Mouse (Mus musculus): ENCODE results near the gene Castor1. TPM values are rescaled to one million over a fixed set of nuclear protein-coding genes. Genes with fewer than 3 reads are reported as not detected.

Gene Castor1
- total RNA-seq, 2 experiments from 2014 or later = 5.3 to 5.8 TPM

DNA sequence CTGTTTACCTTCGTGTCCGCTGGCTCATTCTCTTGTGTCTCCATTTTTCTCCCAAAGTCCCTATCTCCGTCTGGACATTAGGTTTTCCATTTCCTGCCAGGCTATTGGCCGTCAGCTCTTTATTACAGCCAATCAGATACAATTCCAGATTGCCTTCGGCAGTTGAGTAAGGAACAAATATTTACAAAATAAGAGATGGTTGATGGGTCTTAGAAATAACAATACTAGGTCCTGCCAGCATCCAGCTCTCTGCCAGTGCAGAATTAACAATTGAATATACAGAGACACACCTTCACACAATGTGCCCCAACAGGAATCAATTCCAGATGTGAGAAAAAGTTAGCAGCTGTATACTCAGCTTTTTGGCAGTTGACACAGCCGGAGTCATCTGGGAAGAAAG is 28.1 kb downstream of the Castor1 start:
- Histone ChIP-seq H3K27ac (no peak overlapping the region), H3K4me3 (no peak overlapping the region)
- no peak for TF ChIP-seq CTCF (conservative IDR thresholded peaks at IDR 0.05)

DNA sequence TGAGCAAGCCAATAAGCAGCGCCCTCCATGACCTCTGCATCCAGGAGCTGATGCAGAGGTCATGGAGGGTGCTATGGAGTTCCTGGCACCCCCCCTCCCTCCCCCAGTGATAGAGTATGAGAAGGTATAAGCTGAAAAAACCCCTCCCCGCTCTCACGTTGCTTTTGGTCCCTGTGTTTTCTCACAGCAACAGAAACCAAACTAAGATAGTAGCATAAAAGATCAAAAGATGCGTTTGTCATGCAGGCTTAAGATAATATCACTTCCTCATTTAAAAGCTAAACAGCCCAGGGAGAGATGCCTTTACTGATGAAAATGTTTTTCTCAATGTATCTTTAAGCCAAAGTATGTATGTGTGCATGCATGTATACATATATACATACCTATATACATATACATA is 28.6 kb downstream of the Castor1 start:
- Histone ChIP-seq H3K27ac (no peak overlapping the region), H3K4me3 (no peak overlapping the region)
- no peak for TF ChIP-seq CTCF (conservative IDR thresholded peaks at IDR 0.05)
- no peak for DNase-seq (ENCODE audit: low spot score in 2 of 2)

More for the DNA sequence above, 28.1 kb downstream of the Castor1 start:
- DNase-seq (ENCODE audit: low spot score in 2 of 2) = no peak

DNA sequence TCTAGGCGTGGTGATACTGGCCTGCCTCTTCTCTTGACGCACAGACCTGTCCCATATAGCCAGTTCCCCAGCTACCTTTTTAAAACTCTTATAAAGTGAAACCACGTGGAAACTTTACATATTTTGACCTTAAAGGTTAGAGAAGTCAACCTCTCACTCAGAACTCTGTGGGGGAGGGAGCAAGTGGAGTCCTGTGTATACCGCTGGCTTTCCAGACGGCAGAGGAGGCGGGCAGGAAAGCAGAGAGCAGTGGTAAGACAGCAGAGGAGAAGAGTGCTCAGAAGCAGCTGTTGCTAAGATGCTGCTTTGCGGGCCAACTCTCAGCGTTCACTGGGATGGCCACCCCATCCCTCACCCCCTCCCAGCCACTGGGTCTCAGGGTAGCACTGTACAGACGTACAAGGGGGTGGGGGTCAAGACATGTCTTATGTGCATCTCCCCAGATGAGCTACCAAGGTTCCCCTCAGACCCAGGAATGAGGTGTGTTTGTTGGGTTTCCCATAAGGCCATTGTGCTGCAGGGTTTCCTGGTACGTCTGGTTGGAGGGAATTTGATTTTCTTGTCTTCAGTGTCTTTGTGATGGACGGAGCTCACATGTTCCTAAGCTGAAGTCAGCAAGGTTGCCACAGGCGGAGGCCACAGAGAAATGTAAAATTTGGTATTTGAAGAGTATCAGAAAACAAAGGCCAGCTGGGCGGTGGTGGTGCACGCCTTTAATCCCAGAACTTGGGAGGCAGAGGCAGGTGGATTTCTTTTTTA is 29.4 kb downstream of the Castor1 start:
- Histone ChIP-seq H3K27ac (no peak overlapping the region), H3K4me3 (no peak overlapping the region)
- no peak for TF ChIP-seq CTCF (conservative IDR thresholded peaks at IDR 0.05)
- DNase-seq (ENCODE audit: low spot score in 2 of 2) = no peak

DNA sequence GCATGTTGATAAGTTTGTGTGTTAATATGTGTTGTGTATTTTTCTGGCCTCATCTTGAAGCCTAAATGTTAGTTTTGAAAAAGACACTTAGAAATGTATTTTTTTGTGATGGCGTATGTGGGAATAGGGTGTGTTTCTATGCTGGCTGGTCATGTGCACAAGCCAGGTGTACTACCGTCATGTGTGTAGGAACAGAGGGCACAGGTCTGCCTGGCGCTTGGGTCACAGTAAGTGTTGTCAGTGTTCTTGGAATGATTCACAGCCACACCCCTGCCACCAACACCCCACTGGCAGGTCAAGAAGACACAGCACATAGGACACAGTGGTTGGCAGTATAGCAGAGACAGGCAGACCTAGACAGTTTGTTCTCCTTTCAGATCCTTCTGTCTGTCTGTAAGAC is 31.1 kb downstream of the Castor1 start:
- no peak for DNase-seq (ENCODE audit: low spot score in 2 of 2)
- TF ChIP-seq CTCF (conservative IDR thresholded peaks at IDR 0.05) = no peak
- no peak overlapping the region for H3K27ac ChIP-seq
- no peak overlapping the region for H3K4me3 ChIP-seq

DNA sequence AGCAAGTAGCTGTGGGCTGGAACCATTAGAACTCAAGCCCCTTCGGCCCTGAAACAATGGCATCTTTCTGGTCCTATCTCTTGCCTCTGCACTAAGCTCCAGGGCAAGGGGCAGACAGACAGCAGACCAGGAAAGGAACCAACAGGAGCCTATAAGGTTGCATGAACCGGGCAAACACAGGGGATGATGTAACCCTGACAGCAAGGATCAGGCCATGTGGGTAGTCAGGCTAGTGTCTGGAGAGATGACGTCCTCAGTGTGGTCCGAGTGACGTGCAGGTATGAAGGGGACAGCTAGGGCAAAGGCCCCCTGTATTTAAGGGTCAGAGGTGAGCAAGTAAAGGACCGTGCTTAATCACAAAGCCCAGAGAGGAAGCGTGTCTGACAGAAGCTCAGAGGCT is 32.3 kb downstream of the Castor1 start:
- no peak for DNase-seq (ENCODE audit: low spot score in 2 of 2)
- H3K4me3 ChIP-seq = no peak overlapping the region
- TF ChIP-seq CTCF (conservative IDR thresholded peaks at IDR 0.05) = no peak
- H3K27ac ChIP-seq = no peak overlapping the region

DNA sequence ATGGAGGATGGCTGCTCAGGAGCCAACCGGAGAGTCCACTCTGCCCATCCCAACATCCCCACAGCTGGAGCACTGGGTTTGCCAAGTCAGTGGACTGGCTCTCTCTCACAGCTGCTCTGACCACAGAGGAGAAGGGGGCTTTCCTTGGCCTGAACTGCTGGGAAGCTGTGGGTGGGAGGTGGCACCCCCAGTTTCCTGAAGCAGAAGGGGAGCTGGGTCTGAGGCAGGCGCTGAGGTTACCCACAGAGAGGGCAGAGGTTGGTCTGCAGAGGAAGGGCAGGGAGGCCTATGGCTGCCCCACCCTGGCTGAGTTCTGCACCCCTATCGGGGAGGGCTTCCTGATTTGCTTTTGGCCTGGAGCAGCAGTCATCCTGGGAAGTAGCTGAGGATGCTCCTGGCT is 33.4 kb downstream of the Castor1 start:
- H3K4me3 ChIP-seq = no peak overlapping the region
- DNase-seq (ENCODE audit: low spot score in 2 of 2) = no peak
- no peak for TF ChIP-seq CTCF (conservative IDR thresholded peaks at IDR 0.05)
- H3K27ac ChIP-seq = no peak overlapping the region

DNA sequence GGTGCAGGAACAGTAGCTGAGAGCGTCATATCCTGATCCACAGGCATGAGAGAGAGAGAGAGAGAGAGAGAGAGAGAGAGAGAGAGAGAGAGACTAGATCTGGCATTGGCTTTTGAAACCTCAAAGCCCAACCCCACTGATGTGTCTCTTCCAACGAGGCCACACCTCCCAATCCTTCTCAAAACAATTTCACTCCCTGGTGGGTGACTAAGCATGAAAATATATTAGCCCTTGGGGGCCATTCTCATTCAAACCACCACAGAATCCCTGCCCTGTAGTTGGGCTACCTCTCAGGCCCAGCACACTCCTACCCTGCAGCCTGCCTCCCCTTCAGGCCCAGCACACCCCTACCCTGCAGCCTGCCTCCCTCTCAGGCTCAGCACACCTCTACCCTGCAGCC is 34.9 kb downstream of the Castor1 start:
- no peak for TF ChIP-seq CTCF (conservative IDR thresholded peaks at IDR 0.05)
- DNase-seq (ENCODE audit: low spot score in 2 of 2) = no peak
- Histone ChIP-seq H3K4me3 (no peak overlapping the region), H3K27ac (no peak overlapping the region)

DNA sequence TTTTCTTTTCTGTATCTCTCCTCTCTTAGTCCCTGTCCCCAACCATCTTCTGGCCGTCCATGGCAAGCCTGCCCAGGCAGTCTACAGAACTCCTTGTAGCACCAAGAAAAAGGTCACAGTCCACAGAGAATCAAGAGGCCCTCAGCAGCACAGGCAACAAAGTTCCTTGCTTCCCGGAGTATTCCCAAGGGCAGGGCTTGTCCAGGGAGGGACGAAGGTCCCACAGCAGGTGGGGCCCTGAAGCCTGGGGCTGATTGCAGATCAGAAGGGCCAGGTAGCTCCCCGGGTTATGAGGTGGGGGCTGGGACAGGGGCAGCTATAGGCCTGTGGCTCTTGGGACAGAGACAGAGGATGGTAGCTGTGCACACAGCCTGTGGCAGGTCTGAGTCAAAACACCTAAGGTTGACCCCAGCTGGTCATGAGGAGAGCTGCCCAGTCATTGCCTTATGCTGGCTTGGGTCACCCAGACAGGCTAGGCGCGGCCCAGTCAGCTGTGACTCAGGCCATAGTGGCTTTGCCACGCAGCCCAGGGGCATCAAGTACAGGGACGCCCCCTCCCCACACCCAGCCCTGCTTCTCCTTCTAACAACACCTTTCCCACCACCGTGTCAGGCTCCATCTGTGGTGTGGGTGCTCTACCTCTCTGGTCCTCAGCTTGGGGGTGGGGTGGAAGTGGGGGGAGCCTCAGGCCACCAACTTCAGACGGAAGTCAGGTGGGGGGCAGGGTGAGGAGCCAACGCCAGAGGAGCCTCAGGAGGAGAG is 39.0 kb downstream of the Castor1 start, which contains the start of gene Lif:
Gene Lif (plus strand): TSS at position 712 of the 762 bp plus-strand sequence.
- DNase-seq (ENCODE audit: low spot score in 2 of 2) = no peak
- Histone ChIP-seq H3K4me3 (no peak within 1 kb of the TSS), H3K27ac (no peak within 1 kb of the TSS)
- no peak for TF ChIP-seq CTCF (conservative IDR thresholded peaks at IDR 0.05)

DNA sequence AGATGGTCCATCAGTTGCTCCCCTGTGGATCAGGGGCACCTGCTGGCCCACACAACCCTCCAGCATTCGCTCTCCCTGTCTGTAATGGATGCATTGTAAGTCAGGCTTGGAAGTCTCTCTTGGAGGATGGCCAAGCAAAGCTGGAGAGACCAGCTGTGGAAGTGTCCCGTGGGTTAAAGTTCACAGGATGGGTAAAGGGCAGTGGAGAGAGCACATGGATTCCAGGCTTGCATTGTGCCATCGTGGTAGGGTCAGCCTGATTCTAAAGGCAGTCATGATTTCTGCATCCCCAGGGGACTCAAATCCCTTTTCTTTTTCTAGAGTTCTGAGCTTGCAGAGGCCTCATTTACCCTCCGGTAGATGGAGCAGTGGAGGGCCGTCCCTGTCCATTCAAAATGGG is 39.7 kb downstream of the Castor1 start:
- DNase-seq (ENCODE audit: low spot score in 2 of 2) = no peak
- Histone ChIP-seq H3K27ac (no peak overlapping the region), H3K4me3 (no peak overlapping the region)
- TF ChIP-seq CTCF (conservative IDR thresholded peaks at IDR 0.05) = no peak

DNA sequence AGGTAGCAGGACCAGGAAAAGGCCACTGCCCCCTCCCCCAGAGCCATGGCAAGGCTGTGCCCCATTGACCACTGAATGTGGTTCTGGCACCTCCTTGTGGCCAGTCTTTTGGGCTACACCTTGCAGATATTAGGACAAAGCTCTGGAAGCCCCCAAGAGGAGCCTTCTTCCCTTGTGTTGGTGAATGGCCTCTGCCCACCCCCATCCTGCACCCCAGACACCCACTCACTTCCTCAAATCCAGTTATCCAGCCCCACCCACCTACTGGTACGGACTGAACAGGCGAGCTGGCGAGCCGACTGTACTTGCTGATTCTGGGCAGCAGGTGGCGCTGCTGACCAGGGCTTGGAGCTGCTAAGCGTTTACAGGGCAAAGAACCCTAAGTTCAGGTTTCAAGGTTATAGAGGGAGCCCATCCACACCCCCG is 40.6 kb downstream of the Castor1 start:
- DNase-seq (ENCODE audit: low spot score in 2 of 2) = peak; percentile 57 to 87
- Histone ChIP-seq H3K4me3 (peak overlapping the region; percentile 42; the same call in 1 of the 2 replicates), H3K27ac (no peak overlapping the region)
- TF ChIP-seq CTCF (conservative IDR thresholded peaks at IDR 0.05) = peak; percentile 95; the same call in 1 of the 2 replicates

DNA sequence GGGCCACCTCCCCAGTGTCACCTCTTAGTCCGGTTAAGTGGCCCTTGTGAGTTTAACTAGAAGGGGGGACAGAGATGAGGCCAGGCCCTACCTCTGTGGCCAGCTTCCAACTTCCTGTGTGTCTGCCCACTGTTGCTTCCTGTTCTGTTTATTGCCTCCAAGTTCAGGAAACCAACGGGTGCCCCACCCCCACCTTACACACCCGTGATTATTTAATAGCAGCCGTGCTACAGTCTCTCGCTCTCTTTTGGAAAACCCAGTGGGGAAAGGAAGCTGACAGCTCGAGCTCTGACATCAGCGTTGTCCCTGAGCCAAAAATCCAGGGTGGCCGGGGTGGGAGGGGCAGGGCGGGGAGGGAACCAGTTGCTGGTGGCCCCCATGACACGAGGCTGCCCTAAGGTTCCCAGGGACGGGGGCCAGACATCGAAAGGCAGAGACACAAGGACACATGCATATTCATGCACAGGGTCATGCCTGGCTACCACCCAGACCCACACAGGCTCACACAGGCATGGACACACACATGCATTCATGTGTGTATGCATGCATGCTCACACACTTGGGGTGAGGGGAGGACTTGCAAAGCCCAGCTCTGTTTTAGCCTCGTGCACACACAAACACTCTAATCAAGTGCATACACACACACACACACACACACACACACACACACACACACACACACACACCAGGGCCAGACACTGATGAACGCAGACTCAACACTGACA is 42.6 kb downstream of the Castor1 start:
- peak; percentile 10 to 36 for DNase-seq (ENCODE audit: low spot score in 2 of 2)
- Histone ChIP-seq H3K4me3 (no peak overlapping the region; the same call in 1 of the 2 replicates), H3K27ac (no peak overlapping the region)
- no peak for TF ChIP-seq CTCF (conservative IDR thresholded peaks at IDR 0.05)

DNA sequence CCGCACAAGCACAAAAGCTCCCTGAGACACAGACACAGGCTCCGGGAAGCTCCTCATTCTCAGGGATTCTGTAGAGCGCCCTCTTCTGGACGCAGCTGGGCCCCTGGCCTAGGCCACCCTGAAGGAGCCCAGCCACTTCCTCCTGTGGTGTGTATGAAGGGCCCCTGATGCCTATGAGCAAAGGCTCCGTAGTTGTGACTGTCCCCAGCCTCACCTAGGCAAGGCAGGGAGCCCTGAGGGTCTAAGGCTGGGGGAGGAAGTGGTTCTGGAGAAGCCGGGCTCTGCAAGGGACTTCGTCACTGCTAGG is 43.1 kb downstream of the Castor1 start:
- H3K4me3 ChIP-seq = no peak overlapping the region
- peak overlapping the region; percentile 19; the same call in 1 of the 2 replicates for H3K27ac ChIP-seq
- peak; percentile 16 to 50 for DNase-seq (ENCODE audit: low spot score in 2 of 2)
- TF ChIP-seq CTCF (conservative IDR thresholded peaks at IDR 0.05) = peak; percentile 73

DNA sequence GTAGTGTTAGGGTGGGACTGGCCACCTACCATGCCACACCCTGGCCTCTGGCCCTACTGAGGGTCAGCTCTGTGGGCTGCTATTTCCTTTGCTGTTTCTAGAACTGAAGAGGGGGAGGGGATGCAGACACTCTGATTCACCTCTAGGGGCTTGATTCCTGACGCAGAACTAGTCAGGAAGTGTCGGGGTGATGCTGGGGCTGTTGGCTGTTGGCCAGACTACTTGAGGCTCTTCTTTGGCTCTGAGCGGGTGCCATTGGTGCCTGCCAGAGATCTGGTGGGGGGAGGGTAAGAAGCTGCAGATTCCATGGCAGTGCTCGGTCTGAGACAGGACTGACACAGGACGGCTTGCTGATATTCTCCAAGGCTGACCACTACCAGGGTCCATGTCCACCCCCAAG is 43.9 kb downstream of the Castor1 start:
- H3K27ac ChIP-seq = no peak overlapping the region
- TF ChIP-seq CTCF (conservative IDR thresholded peaks at IDR 0.05) = peak; percentile 56
- no peak for DNase-seq (ENCODE audit: low spot score in 2 of 2)
- H3K4me3 ChIP-seq = no peak overlapping the region
